Mouse (Mus musculus) heart, postnatal 0 days (tissue): Measurements from ENCODE around the gene As3mt. TPM values are rescaled to one million over a fixed set of nuclear protein-coding genes. Genes with fewer than 3 reads are reported as not detected.

Source experiments
- ATAC-seq: fragments of 200-750 bp; cut with Nextera tagmentation; 2 replicates; pipeline ENCODE4 v1.8.0; 2017; ENCODE audit warnings: low read depth, moderate number of reproducible peaks, moderate library complexity; ENCODE audit not compliant: insufficient read depth
- DNase-seq: peaks from one replicate; pipeline ENCODE4 v3.0.0-alpha.2; 2016; ENCODE audit warnings: low spot score
- H3K27ac ChIP-seq: fragments of 300-500 bp; sonication (generic); 2 replicates; pipeline ENCODE4 v1.5.1; 2014; ENCODE audit warnings: low read depth, mild to moderate bottlenecking
- H3K27me3 ChIP-seq: fragments of 300-500 bp; sonication (generic); 2 replicates; pipeline ENCODE4 v1.6.1; 2014; ENCODE audit warnings: low read length, mixed read lengths; ENCODE audit not compliant: control insufficient read depth, insufficient read depth
- H3K36me3 ChIP-seq: fragments of 300-500 bp; sonication (generic); replicated peaks from 2 replicates; pipeline ENCODE4 v1.6.1; 2014; ENCODE audit warnings: low read length, mixed read lengths; ENCODE audit not compliant: control insufficient read depth, insufficient read depth
- H3K4me1 ChIP-seq: fragments of 300-500 bp; sonication (generic); 2 replicates; pipeline ENCODE4 v1.6.1; 2014; ENCODE audit warnings: antibody characterized with exemption; ENCODE audit not compliant: control insufficient read depth, insufficient read depth
- H3K4me2 ChIP-seq: fragments of 300-500 bp; sonication (generic); 2 replicates; pipeline ENCODE4 v1.6.1; 2014; ENCODE audit warnings: low read depth, mild to moderate bottlenecking, low read length, moderate library complexity
- H3K4me3 ChIP-seq: fragments of 300-500 bp; sonication (generic); 2 replicates; pipeline ENCODE4 v1.5.1; 2014; ENCODE audit warnings: low read depth, low read length
- H3K9ac ChIP-seq: fragments of 300-500 bp; sonication (generic); replicated peaks from 2 replicates; pipeline ENCODE4 v1.6.1; 2014; ENCODE audit warnings: low read depth, low read length, mixed read lengths
- H3K9me3 ChIP-seq: fragments of 300-500 bp; sonication (generic); replicated peaks from 2 replicates; pipeline ENCODE4 v1.6.1; 2016; ENCODE audit warnings: low read length; ENCODE audit not compliant: control insufficient read depth
- CTCF ChIP-seq: IDR thresholded peaks from 2 replicates; pipeline ENCODE4 v1.5.1; 2016; ENCODE audit warnings: antibody characterized with exemption, control low read depth, low read depth
- EP300 ChIP-seq: IDR thresholded peaks from 2 replicates; pipeline ENCODE4 v1.6.1; 2016; ENCODE audit warnings: antibody characterized with exemption, low read depth
- WGBS: fragments of 180-500 bp; shearing (Covaris S2); extraction: QIAGEN DNeasy Blood & Tissue Kit; methylation state at CpG from one replicate; pipeline ENCODE4 v1.1.7; 2014; 5-methylcytosine and 5-hydroxymethylcytosine counted together
- polyA plus RNA-seq: library from polyadenylated mRNA; unstranded; fragments of >200 nt; fragmentation: Nextera tagmentation; extraction: Ambion mirVana; gene quantifications from 2 replicates; pipeline ENCODE4 v1.2.1, GENCODE M21; 2015
- total RNA-seq: library from RNA; depleted of rRNA; stranded (reverse); fragments of >200 nt; gene quantifications from 2 replicates; pipeline ENCODE4 v1.2.3, GENCODE M21; 2014; ENCODE audit warnings: low replicate concordance

The As3mt gene
- total and polyA plus RNA-seq, 2 experiments from 2014 or later = 24.1 to 61.7 TPM

DNA sequence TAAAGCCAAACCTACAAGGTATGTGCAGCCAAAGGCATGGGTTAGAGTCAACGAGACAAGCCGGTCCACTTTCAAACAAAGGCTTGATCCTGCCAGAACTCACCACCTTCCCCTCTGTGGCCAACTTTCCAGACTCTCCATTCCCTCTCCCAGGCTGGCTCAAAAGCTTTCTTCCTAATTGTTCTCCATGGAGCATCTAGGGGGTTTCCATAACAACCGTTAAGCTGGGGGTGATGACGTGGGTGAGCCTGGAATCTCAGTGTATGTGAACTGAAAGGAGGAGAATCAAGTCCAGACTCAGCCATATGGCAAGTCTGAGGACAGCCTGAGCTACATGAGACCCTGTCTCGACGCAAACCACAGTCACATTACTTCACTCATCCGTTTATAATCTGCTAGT lies 41.8 kb upstream of the As3mt start:
- Histone ChIP-seq H3K4me3 (no peak overlapping the region), H3K9me3 (no peaks in the 10 kb centered on the region), H3K36me3 (no peaks in the 10 kb centered on the region), H3K27me3 (no peaks in the 10 kb centered on the region), H3K27ac (no peak overlapping the region), H3K4me1 (peaks cover 4% of the 10 kb centered on the region; the same call in 1 of the 2 replicates), H3K9ac (no peak overlapping the region), H3K4me2 (no peak overlapping the region)
- TF ChIP-seq EP300 (no peak), CTCF (no peak)
- DNase-seq = no peak
- no peak for ATAC-seq
- 56% methylated on average over 7 of the region's 7 CpGs for WGBS

DNA sequence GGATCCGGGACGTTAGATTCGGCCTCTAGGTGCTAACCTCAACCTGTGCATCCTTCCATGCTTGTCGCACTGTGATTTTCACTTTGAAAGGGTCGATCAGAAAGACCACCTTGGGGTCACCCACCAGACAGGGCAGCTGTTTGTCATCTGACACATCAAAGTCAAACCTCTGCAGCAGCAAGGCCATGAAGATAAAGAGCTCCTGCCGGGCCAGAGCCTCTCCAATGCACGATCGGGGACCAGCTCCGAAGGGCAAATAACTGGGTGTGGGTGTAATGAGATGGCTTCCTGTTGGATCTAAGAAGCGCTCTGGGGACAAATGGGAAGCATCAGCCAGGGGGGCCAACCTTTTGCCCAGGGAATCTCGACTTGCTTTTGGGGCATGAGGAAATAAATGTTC lies 40.0 kb upstream of the As3mt start:
- no peak for TF ChIP-seq CTCF
- no peak for TF ChIP-seq EP300
- Histone ChIP-seq H3K4me3 (no peak overlapping the region), H3K27ac (no peak overlapping the region), H3K27me3 (peaks cover 3% of the 10 kb centered on the region; the same call in 1 of the 2 replicates), H3K4me2 (no peak overlapping the region), H3K4me1 (peaks cover 4% of the 10 kb centered on the region; the same call in 1 of the 2 replicates), H3K9ac (no peak overlapping the region), H3K9me3 (no peaks in the 10 kb centered on the region), H3K36me3 (no peaks in the 10 kb centered on the region)
- no peak for ATAC-seq
- WGBS = 56% methylated on average over 11 of the region's 11 CpGs
- DNase-seq = no peak

DNA sequence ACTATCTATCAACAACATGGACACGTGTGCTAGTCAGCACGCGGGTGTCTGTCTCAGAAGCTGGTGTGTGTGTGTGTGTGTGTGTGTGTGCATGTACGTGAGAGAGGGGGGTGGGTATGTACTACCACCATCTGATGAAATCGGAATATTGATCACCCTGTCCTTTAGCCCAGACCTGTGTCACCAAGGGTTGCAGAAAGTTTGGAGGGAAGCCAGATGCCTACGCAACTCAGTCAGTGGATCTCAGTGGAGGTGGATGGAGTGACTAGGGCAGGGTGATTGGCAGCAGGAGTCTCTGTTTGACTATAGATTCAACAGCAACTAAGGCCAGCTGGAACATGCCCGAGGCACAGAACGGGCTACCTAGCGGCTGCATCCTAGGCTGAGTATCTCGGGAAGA lies 39.0 kb upstream of the As3mt start:
- Histone ChIP-seq H3K27me3 (peaks cover 3% of the 10 kb centered on the region; the same call in 1 of the 2 replicates), H3K9me3 (no peaks in the 10 kb centered on the region), H3K4me1 (peaks cover 4% of the 10 kb centered on the region; the same call in 1 of the 2 replicates), H3K9ac (no peak overlapping the region), H3K27ac (no peak overlapping the region), H3K4me3 (no peak overlapping the region), H3K4me2 (no peak overlapping the region), H3K36me3 (no peaks in the 10 kb centered on the region)
- no peak for ATAC-seq
- 83% methylated on average over 10 of the region's 10 CpGs for WGBS
- TF ChIP-seq CTCF = no peak
- TF ChIP-seq EP300 = no peak
- DNase-seq = no peak

GRCm38 (mm10) chr19:46669802-46670201 lies 37.5 kb upstream of the As3mt start:
- Histone ChIP-seq H3K9ac (no peak overlapping the region), H3K4me1 (peaks cover 4% of the 10 kb centered on the region; the same call in 1 of the 2 replicates), H3K27ac (no peak overlapping the region), H3K36me3 (no peaks in the 10 kb centered on the region), H3K27me3 (peaks cover 3% of the 10 kb centered on the region; the same call in 1 of the 2 replicates), H3K9me3 (no peaks in the 10 kb centered on the region), H3K4me3 (no peak overlapping the region), H3K4me2 (no peak overlapping the region)
- TF ChIP-seq CTCF = no peak
- TF ChIP-seq EP300 = no peak
- WGBS = 34% methylated on average over 5 of the region's 5 CpGs
- DNase-seq (no peak), ATAC-seq (no peak)

- DNase-seq = peak; percentile 58
- 10% methylated on average over 13 of the region's 13 CpGs for WGBS
- peak; percentile 84 for ATAC-seq
- no peaks in the 10 kb centered on the region for H3K9me3 ChIP-seq
- no peak overlapping the region for H3K4me2 ChIP-seq
- H3K4me3 ChIP-seq = no peak overlapping the region
- no peaks in the 10 kb centered on the region for H3K36me3 ChIP-seq
- no peaks in the 10 kb centered on the region for H3K4me1 ChIP-seq
- H3K27ac ChIP-seq = no peak overlapping the region
- TF ChIP-seq CTCF = peak; percentile 84
- no peak for TF ChIP-seq EP300
- H3K9ac ChIP-seq = no peak overlapping the region
- peaks cover 3% of the 10 kb centered on the region; the same call in 1 of the 2 replicates for H3K27me3 ChIP-seq
These were observed 36.6 kb upstream of the As3mt start for GRCm38 (mm10) chr19:46670691-46671090.

DNA sequence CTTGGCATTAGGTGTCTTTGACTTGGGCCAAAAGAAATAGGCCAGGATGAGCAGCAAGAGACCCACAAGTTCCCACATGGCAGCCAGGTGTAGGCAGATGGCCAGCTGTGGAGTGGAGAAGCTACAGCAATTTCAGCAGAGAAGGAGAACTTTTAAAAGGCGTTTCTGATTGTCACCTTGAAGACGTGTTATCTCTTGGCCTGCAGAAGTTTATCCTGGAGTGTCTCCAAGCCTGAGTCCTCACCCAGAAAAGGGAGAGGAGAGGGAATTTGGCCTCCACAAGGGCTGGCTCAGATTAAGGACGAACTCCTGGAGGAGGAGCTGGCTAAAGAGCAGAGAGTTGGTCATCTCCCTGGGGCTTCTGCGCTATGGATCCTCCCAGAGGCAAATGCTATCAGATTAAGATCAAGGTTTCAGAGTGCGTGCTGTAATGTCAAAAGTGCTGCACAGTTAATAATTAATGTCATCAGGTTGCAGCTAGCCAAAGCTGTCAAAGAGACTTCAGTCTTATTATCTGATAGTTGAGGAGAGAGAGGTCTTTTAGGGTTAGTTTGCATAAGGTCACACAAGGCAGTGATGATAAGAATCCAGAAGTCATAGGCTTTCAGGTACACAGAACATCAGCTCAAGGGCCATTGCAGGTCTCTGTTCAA lies 34.4 kb upstream of the As3mt start, which contains the start of gene Cyp17a1:
TSS of gene Cyp17a1 (minus strand) at position 407 of the 653 bp plus-strand sequence.
- Histone ChIP-seq H3K4me2 (no peak within 1 kb of the TSS), H3K9me3 (no peaks in the 10 kb centered on the region), H3K36me3 (no peaks in the 10 kb centered on the region), H3K27me3 (peaks cover 3% of the 10 kb centered on the region; the same call in 1 of the 2 replicates), H3K9ac (no peak within 1 kb of the TSS), H3K4me1 (no peaks in the 10 kb centered on the region), H3K27ac (no peak within 1 kb of the TSS), H3K4me3 (no peak within 1 kb of the TSS)
- no peak for DNase-seq
- no peak for TF ChIP-seq EP300
- TF ChIP-seq CTCF = no peak
- ATAC-seq = no peak
- WGBS = 29% methylated on average over 5 of the region's 5 CpGs
